ENCODE assay signal across 11 mouse cellular contexts in the genomic region with DNA sequence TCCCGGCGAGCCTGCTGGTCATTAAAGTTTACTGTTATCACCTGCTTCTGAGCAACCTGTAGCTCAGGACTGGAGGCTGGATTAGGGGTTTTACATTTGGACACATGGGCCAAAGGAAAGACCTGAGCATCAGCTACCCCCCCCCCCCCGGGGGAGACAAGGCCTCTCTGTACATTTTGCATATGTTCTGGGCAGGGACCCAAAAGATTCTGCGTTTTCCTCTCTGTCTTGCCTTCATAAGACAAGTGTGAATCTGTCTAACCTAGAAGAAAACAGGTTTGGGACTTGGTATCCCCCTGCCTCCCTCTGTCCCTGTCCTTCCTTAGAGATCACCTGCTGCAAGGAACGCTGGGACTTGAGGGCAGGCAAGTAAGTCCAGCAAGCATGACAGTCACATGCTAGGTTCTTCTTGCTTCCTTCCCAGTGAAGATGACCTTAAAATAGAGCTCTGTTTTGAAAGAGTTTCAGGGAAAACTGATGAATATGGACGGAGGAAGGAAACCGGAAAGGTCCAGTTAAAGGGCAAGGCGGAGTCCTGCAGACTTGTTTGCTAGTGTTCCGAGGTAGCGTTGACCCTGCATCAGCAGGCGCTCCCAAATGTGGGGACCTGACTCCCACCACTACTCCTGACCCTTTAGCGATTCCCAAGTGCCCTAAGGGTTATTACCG. TPM values are rescaled to one million over a fixed set of nuclear protein-coding genes. Genes with fewer than 3 reads are reported as not detected.
DNase-seq lines count a peak whose midpoint lies in the region; ATAC-seq lines count a peak whose summit lies in the region.
"Had no signal": no experiment of that assay in that cellular context is flagged by ENCODE, and none has a peak within 500 bp of the region (broad histone marks: within the 10 kb centered on the region; RNA-seq: fewer than 3 reads in every experiment).

No protein-coding gene starts in this region.

- 60% methylated on average over 13 of the region's 13 CpGs for WGBS in lung, embryonic 16.5 days

- ATAC-seq in lung, embryonic 16.5 days (ENCODE audit: low read depth), result no peak
- ATAC-seq in megakaryocyte progenitor cell, adult 5-6 weeks (replicated peaks; ENCODE audit: poor library complexity), result 0 out of 2 replicates have a peak, but pooled peaks have one; percentile 26

- no peaks in the 10 kb centered on the region for H3K9me3 ChIP-seq in lung, embryonic 16.5 days (ENCODE audit: control insufficient read depth, low read length)
- H3K9me3 ChIP-seq: hindbrain, embryonic 15.5 days; midbrain, embryonic 12.5 days had no signal

- no peaks in the 10 kb centered on the region for H3K27me3 ChIP-seq in lung, embryonic 16.5 days (ENCODE audit: control insufficient read depth, insufficient read depth, low read depth, low read length)
- H3K27me3 ChIP-seq: hindbrain, embryonic 15.5 days had no signal

- no peaks in the 10 kb centered on the region for H3K36me3 ChIP-seq in lung, embryonic 16.5 days (ENCODE audit: control insufficient read depth, insufficient read depth, low read length)
- H3K36me3 ChIP-seq: hindbrain, embryonic 15.5 days; midbrain, embryonic 12.5 days had no signal

- peak overlapping the region; percentile 72; the same call in 1 of the 2 replicates for H3K27ac ChIP-seq in lung, embryonic 16.5 days (ENCODE audit: low read length)

- H3K4me1 ChIP-seq in lung, embryonic 16.5 days (replicated peaks; ENCODE audit: control insufficient read depth, insufficient read depth, low read length), result peaks cover 6% of the 10 kb centered on the region

- DNase-seq in heart, adult 11 months, result peak; percentile 94
- DNase-seq in heart, postnatal 25 days (ENCODE audit: low spot score), result no peak
- no peak for DNase-seq in lung, postnatal 4 days
- DNase-seq in heart, adult 8-10 months (ENCODE audit: low spot score), result peak; percentile 49
- no peak for DNase-seq in right cerebral cortex, adult 2 months (ENCODE audit: low spot score in 2 of 2)
- DNase-seq in spleen, adult 18-20 months, result no peak
- DNase-seq: cerebellum, adult 11-12 months had no signal

- intact Hi-C loops in heart, postnatal 25 days (cut with DNase I), result no loop called here

- no peak overlapping the region for H3K9ac ChIP-seq in lung, embryonic 16.5 days (ENCODE audit: low read length)
- H3K9ac ChIP-seq: hindbrain, embryonic 15.5 days; midbrain, embryonic 12.5 days had no signal

- no peak overlapping the region for H3K4me3 ChIP-seq in lung, embryonic 16.5 days (ENCODE audit: low read length)
- H3K4me3 ChIP-seq: hindbrain, embryonic 15.5 days; midbrain, embryonic 12.5 days had no signal

- H3K4me2 ChIP-seq in lung, embryonic 16.5 days (ENCODE audit: low read depth, low read length), result no peak overlapping the region
- H3K4me2 ChIP-seq: hindbrain, embryonic 15.5 days; midbrain, embryonic 12.5 days had no signal

RNA-seq across cellular contexts. Expression of gene Cryzl2, which starts 13.6 kb away (rescaled TPM):
- total RNA-seq in heart, postnatal 25 days (2021), result 10 to 100 TPM in 1 of 2 experiments, 1 to 10 TPM in 1; 8.4 to 10.3 TPM
- 15.6 and 17.6 TPM in 2 replicates for polyA plus RNA-seq in lung, embryonic 16.5 days (2015; fragmentation: Nextera tagmentation; extraction: Ambion mirVana)
- 10 to 100 TPM in 3 of 4 experiments, 1 to 10 TPM in 1; 9.6 to 11.9 (median 10.7) TPM for total RNA-seq in heart, adult 8-10 months (2022)
- total RNA-seq in megakaryocyte progenitor cell, adult 5-6 weeks (2015), result 27.4 and 29.2 TPM in 2 replicates
- 12.2 and 18.6 TPM in 2 replicates for total RNA-seq in megakaryocyte progenitor cell, adult 5-6 weeks (2017)

RNA-seq across cellular contexts. Expression of gene Rasal2, which starts 32.4 kb away (rescaled TPM):
- total RNA-seq in heart, postnatal 25 days (2021), result 10 to 100 TPM; 21.6 to 34.8 TPM
- polyA plus RNA-seq in lung, embryonic 16.5 days (2015; fragmentation: Nextera tagmentation; extraction: Ambion mirVana), result 7.5 and 8.5 TPM in 2 replicates
- total RNA-seq in heart, adult 8-10 months (2022), result 10 to 100 TPM; 20.2 to 26.5 (median 21.6) TPM
- 1.3 and 3.2 TPM in 2 replicates for total RNA-seq in megakaryocyte progenitor cell, adult 5-6 weeks (2015)
- 1.7 and 2.0 TPM in 2 replicates for total RNA-seq in megakaryocyte progenitor cell, adult 5-6 weeks (2017)

Comparison
In these comparisons a context has a peak if more than half of its experiments do, and no peak if none do; other contexts are left out.
1. DNase-seq: peak in heart, adult 11 months (single experiment) and heart, adult 8-10 months (single experiment); none in heart, postnatal 25 days (single experiment), lung, postnatal 4 days (0 of 2), right cerebral cortex, adult 2 months (0 of 2) and spleen, adult 18-20 months (0 of 2).
2. RNA of gene Rasal2, which starts 32.4 kb away (total RNA-seq): 21.6 to 34.8 TPM in heart, postnatal 25 days and 20.2 to 26.5 TPM in heart, adult 8-10 months; 1.3 to 3.2 TPM in megakaryocyte progenitor cell, adult 5-6 weeks; every median in the first group is over 4 times any median in the second.